ENCODE assay signal across 28 mouse cellular contexts in genomic region chr11:31358453-31358852, GRCm38 (mm10). TPM values are rescaled to one million over a fixed set of nuclear protein-coding genes. Genes with fewer than 3 reads are reported as not detected.
DNase-seq lines count a peak whose midpoint lies in the region; ATAC-seq and TF ChIP-seq lines count a peak whose summit lies in the region.
"Had no signal": no experiment of that assay in that cellular context is flagged by ENCODE, and none has a peak within 500 bp of the region (broad histone marks: within the 10 kb centered on the region; RNA-seq: fewer than 3 reads in every experiment).

No protein-coding gene starts in this region.

- TF ChIP-seq EP300 in MEL (IDR thresholded peaks at IDR 0.05; ENCODE audit: low read depth in 1 of 2, low read length in 2 of 2): peak in 1 of 2 experiments; percentile 36; a peak in 1 of 4 replicates

- 55% methylated on average over 5 of the region's 5 CpGs for WGBS in forebrain, embryonic 16.5 days
- 63% methylated on average over 5 of the region's 5 CpGs for WGBS in forebrain, postnatal 0 days
- WGBS in heart, embryonic 10.5 days: 83% methylated on average over 5 of the region's 5 CpGs

- no peaks in the 10 kb centered on the region for H3K27me3 ChIP-seq in forebrain, embryonic 16.5 days (replicated peaks; ENCODE audit: control insufficient read depth, insufficient read depth, low read length)
- H3K27me3 ChIP-seq in forebrain, postnatal 0 days (ENCODE audit: insufficient read depth, low read length): no peaks in the 10 kb centered on the region
- no peaks in the 10 kb centered on the region for H3K27me3 ChIP-seq in MEL (ENCODE audit: control insufficient read depth in 1 of 2, insufficient read depth in 2 of 2, low read length in 2 of 2)
- no peaks in the 10 kb centered on the region for H3K27me3 ChIP-seq in heart, embryonic 10.5 days (ENCODE audit: insufficient read depth, poor library complexity, severe bottlenecking)
- H3K27me3 ChIP-seq: embryonic facial prominence, embryonic 13.5 days; forebrain, embryonic 13.5 days; Patski had no signal

- no peak for DNase-seq in forebrain, postnatal 0 days
- DNase-seq in MEL (ENCODE audit: low read depth, low spot score) (peak; percentile 79), MN1 (ENCODE audit: low spot score) (peak; percentile 60)
- no peak for DNase-seq in ovary, adult 18-20 months (ENCODE audit: low spot score)
- no peak for DNase-seq in heart, embryonic 10.5 days (ENCODE audit: low spot score)
- DNase-seq: adrenal gland, adult 2 months; adrenal gland, postnatal 14 days; cerebellum, adult 18-20 months; cerebellum, adult 9-10 months; cerebellum, postnatal 14 days; embryo, embryonic 11 days; gastrocnemius, postnatal 10 days; gastrocnemius, postnatal 36 days; heart, postnatal 14 days; heart, postnatal 4 days; kidney, adult 18-20 months had no signal

- TF ChIP-seq CTCF in forebrain, postnatal 0 days (IDR thresholded peaks at IDR 0.05; ENCODE audit: low read depth): no peak
- no peak for TF ChIP-seq CTCF in MEL (IDR thresholded peaks at IDR 0.05 in 2 of 3, conservative IDR thresholded peaks at IDR 0.05 in 1 of 3; ENCODE audit: control insufficient read depth in 1 of 3, insufficient read depth in 1 of 3, low read depth in 2 of 3, low read length in 3 of 3, poor library complexity in 1 of 3, severe bottlenecking in 1 of 3)

- no peak overlapping the region for H3K9ac ChIP-seq in forebrain, embryonic 16.5 days (replicated peaks; ENCODE audit: low read depth, low read length)
- H3K9ac ChIP-seq in forebrain, postnatal 0 days: no peak overlapping the region
- H3K9ac ChIP-seq in MEL (ENCODE audit: control insufficient read depth, low read depth, low read length, poor library complexity, severe bottlenecking): peak overlapping the region; percentile 5
- H3K9ac ChIP-seq: embryonic facial prominence, embryonic 13.5 days; forebrain, embryonic 13.5 days; heart, embryonic 13.5 days; hindbrain, embryonic 14.5 days had no signal

- peak in 1 of 2 experiments; percentile 23; a peak in 1 of 4 replicates for TF ChIP-seq POLR2A in MEL (IDR thresholded peaks at IDR 0.05; ENCODE audit: control insufficient read depth in 1 of 2, insufficient read depth in 1 of 2, low read depth in 1 of 2, low read length in 2 of 2, poor library complexity in 1 of 2)

- H3K9me3 ChIP-seq in forebrain, embryonic 16.5 days (ENCODE audit: control insufficient read depth, low read length): no peaks in the 10 kb centered on the region
- H3K9me3 ChIP-seq in forebrain, postnatal 0 days (ENCODE audit: low read length): no peaks in the 10 kb centered on the region
- no peaks in the 10 kb centered on the region for H3K9me3 ChIP-seq in MEL (replicated peaks; ENCODE audit: insufficient read depth, low read length)
- no peaks in the 10 kb centered on the region for H3K9me3 ChIP-seq in heart, embryonic 10.5 days
- H3K9me3 ChIP-seq: embryonic facial prominence, embryonic 10.5 days; embryonic facial prominence, embryonic 13.5 days; forebrain, embryonic 13.5 days; heart, embryonic 13.5 days had no signal

- H3K4me3 ChIP-seq in forebrain, embryonic 16.5 days (replicated peaks; ENCODE audit: low read length): no peak overlapping the region
- no peak overlapping the region for H3K4me3 ChIP-seq in forebrain, postnatal 0 days (ENCODE audit: low read depth, low read length)
- H3K4me3 ChIP-seq in MEL (ENCODE audit: control insufficient read depth in 1 of 2, insufficient read depth in 1 of 2, low read depth in 2 of 2, low read length in 2 of 2): peak overlapping the region; percentile 2 to 10; a peak in 1 of 4 replicates
- H3K4me3 ChIP-seq in heart, embryonic 10.5 days: no peak overlapping the region
- H3K4me3 ChIP-seq: embryonic facial prominence, embryonic 10.5 days; embryonic facial prominence, embryonic 13.5 days; erythroblast, embryonic 14.5 days; forebrain, embryonic 13.5 days; heart, embryonic 13.5 days had no signal

- no peaks in the 10 kb centered on the region for H3K79me2 ChIP-seq in MEL (ENCODE audit: control insufficient read depth, insufficient read depth, low read length, poor library complexity)

- H3K36me3 ChIP-seq in forebrain, embryonic 16.5 days (ENCODE audit: control insufficient read depth, insufficient read depth): no peaks in the 10 kb centered on the region
- no peaks in the 10 kb centered on the region for H3K36me3 ChIP-seq in forebrain, postnatal 0 days (ENCODE audit: insufficient read depth)
- H3K36me3 ChIP-seq in MEL (ENCODE audit: control insufficient read depth in 1 of 2, insufficient read depth in 2 of 2, low read length in 2 of 2): peaks cover 5 to 52% of the 10 kb centered on the region in 2 experiments
- no peaks in the 10 kb centered on the region for H3K36me3 ChIP-seq in heart, embryonic 10.5 days
- H3K36me3 ChIP-seq: embryonic facial prominence, embryonic 10.5 days; embryonic facial prominence, embryonic 13.5 days had no signal

- no peak overlapping the region for H3K4me2 ChIP-seq in forebrain, embryonic 16.5 days (ENCODE audit: low read length)
- no peak overlapping the region for H3K4me2 ChIP-seq in forebrain, postnatal 0 days (ENCODE audit: low read depth)
- H3K4me2 ChIP-seq: embryonic facial prominence, embryonic 13.5 days; forebrain, embryonic 13.5 days; heart, embryonic 13.5 days; hindbrain, embryonic 14.5 days had no signal

- TF ChIP-seq RAD21 in MEL (IDR thresholded peaks at IDR 0.05; ENCODE audit: low read depth, low read length): no peak

- ATAC-seq in forebrain, embryonic 16.5 days: 0 out of 2 replicates have a peak, but pooled peaks have one; percentile 20
- ATAC-seq in forebrain, postnatal 0 days: no peak
- ATAC-seq: CD4-positive, CD25-positive, alpha-beta regulatory T cell, adult 4 months; forebrain, embryonic 13.5 days; hindbrain, postnatal 0 days; inflammation-experienced regulatory T-cells, adult 6 months; intestine, embryonic 16.5 days; Patski had no signal

- H3K4me1 ChIP-seq in forebrain, embryonic 16.5 days (replicated peaks; ENCODE audit: control insufficient read depth, insufficient read depth, low read length): no peaks in the 10 kb centered on the region
- H3K4me1 ChIP-seq in forebrain, postnatal 0 days (ENCODE audit: insufficient read depth): no peaks in the 10 kb centered on the region
- peaks cover 41 to 61% of the 10 kb centered on the region in 2 experiments for H3K4me1 ChIP-seq in MEL (ENCODE audit: control insufficient read depth in 1 of 2, insufficient read depth in 2 of 2, low read length in 2 of 2)
- H3K4me1 ChIP-seq in heart, embryonic 10.5 days: no peaks in the 10 kb centered on the region; the same call in 1 of the 2 replicates
- H3K4me1 ChIP-seq: embryonic facial prominence, embryonic 10.5 days; forebrain, embryonic 13.5 days had no signal

- no peak overlapping the region for H3K27ac ChIP-seq in forebrain, embryonic 16.5 days (ENCODE audit: low read length)
- no peak overlapping the region for H3K27ac ChIP-seq in forebrain, postnatal 0 days (ENCODE audit: low read depth, low read length)
- H3K27ac ChIP-seq in MEL (ENCODE audit: control insufficient read depth, low read depth, low read length): peak overlapping the region; percentile 60
- no peak overlapping the region for H3K27ac ChIP-seq in heart, embryonic 10.5 days
- H3K27ac ChIP-seq: embryonic facial prominence, embryonic 10.5 days; embryonic facial prominence, embryonic 13.5 days; forebrain, embryonic 13.5 days; heart, embryonic 13.5 days; hindbrain, embryonic 14.5 days; hindbrain, postnatal 0 days had no signal

TF ChIP-seq in MEL, 35 proteins besides CTCF, POLR2A, EP300 and RAD21:
- TF ChIP-seq GATA1 (IDR thresholded peaks at IDR 0.05; ENCODE audit: low read depth, low read length): no peak
- no peak for TF ChIP-seq CHD2 (IDR thresholded peaks at IDR 0.05; ENCODE audit: low read length)
- no peak for TF ChIP-seq E2F4 (IDR thresholded peaks at IDR 0.05; ENCODE audit: borderline replicate concordance, low read depth, low read length)
- TF ChIP-seq MEF2A (IDR thresholded peaks at IDR 0.05; ENCODE audit: extremely low read depth, insufficient replicate concordance, low read depth, low read length, poor library complexity, severe bottlenecking): no peak
- no peak for TF ChIP-seq JUND (IDR thresholded peaks at IDR 0.05; ENCODE audit: low read depth, low read length)
- peak; percentile 29; the same call in 1 of the 2 replicates for TF ChIP-seq TAL1 (IDR thresholded peaks at IDR 0.05; ENCODE audit: low read length)
- no peak for TF ChIP-seq MAFK (IDR thresholded peaks at IDR 0.05; ENCODE audit: borderline replicate concordance, low read depth, low read length)
- TF ChIP-seq KAT2A (conservative IDR thresholded peaks at IDR 0.05; ENCODE audit: low read depth, low read length): no peak
- TF ChIP-seq UBTF (IDR thresholded peaks at IDR 0.05; ENCODE audit: borderline replicate concordance, insufficient read depth, low read depth, low read length): no peak
- TF ChIP-seq ELF1 (IDR thresholded peaks at IDR 0.05; ENCODE audit: low read depth, low read length): no peak
- no peak for TF ChIP-seq GABPA (IDR thresholded peaks at IDR 0.05; ENCODE audit: low read depth, low read length)
- no peak; the same call in 1 of the 2 replicates for TF ChIP-seq MXI1 (IDR thresholded peaks at IDR 0.05; ENCODE audit: low read depth, low read length)
- peak; percentile 75; the same call in 1 of the 2 replicates for TF ChIP-seq ETS1 (IDR thresholded peaks at IDR 0.05; ENCODE audit: low read depth, low read length)
- TF ChIP-seq MAZ (IDR thresholded peaks at IDR 0.05; ENCODE audit: low read depth, low read length): no peak
- peak; percentile 68 for TF ChIP-seq POLR2AphosphoS2 (IDR thresholded peaks at IDR 0.05; ENCODE audit: low read length)
- no peak for TF ChIP-seq USF2 (IDR thresholded peaks at IDR 0.05; ENCODE audit: borderline replicate concordance in 1 of 2, insufficient read depth in 1 of 2, low read depth in 1 of 2, low read length in 2 of 2)

RNA-seq across cellular contexts. Expression of gene Stc2, which starts 11.4 kb away (rescaled TPM):
- 1.5 TPM in 2 replicates for polyA plus RNA-seq in forebrain, embryonic 16.5 days (2015; fragmentation: Nextera tagmentation; extraction: Ambion mirVana)
- total RNA-seq in forebrain, postnatal 0 days (2014; rRNA removed): 3.2 and 4.7 TPM in 2 replicates
- polyA plus RNA-seq in forebrain, postnatal 0 days (2015; fragmentation: Nextera tagmentation; extraction: Ambion mirVana): 1.0 and 1.3 TPM in 2 replicates
- 20.3 and 41.1 TPM in 2 replicates for total RNA-seq in MEL (2012; rRNA removed)
- 10 to 100 TPM in 1 of 2 experiments, not detected in 1; 32.5 TPM for polyA plus RNA-seq in MEL (2012; ENCODE audit: insufficient read depth in 1 of 2, insufficient read length in 2 of 2, low read depth in 1 of 2, low replicate concordance in 2 of 2, missing spikeins in 1 of 2)
- polyA plus RNA-seq in heart, embryonic 10.5 days (2016; fragmentation: Nextera tagmentation; extraction: Ambion mirVana): 2.1 and 2.3 TPM in 2 replicates
- polyA plus RNA-seq: erythroblast, embryonic 14.5 days had no signal

Comparison
In these comparisons a context has a peak if more than half of its experiments do, and no peak if none do; other contexts are left out.
1. H3K4me3 ChIP-seq: peak in MEL (2 of 2); none in forebrain, embryonic 16.5 days (single experiment), forebrain, postnatal 0 days (single experiment) and heart, embryonic 10.5 days (single experiment).
2. DNase-seq: peak in MEL (single experiment) and MN1 (single experiment); none in forebrain, postnatal 0 days (single experiment), ovary, adult 18-20 months (single experiment) and heart, embryonic 10.5 days (single experiment).